Mouse (Mus musculus) liver, adult 2 months (tissue): ENCODE results near the gene Cdk19.

Source experiments
- CTCF ChIP-seq: fragments of 200-500 bp; IDR thresholded peaks from 2 replicates; pipeline ENCODE4 v1.5.1; 2011; ENCODE audit warnings: low read depth, low read length, control low read depth
- POLR2A ChIP-seq: fragments of 200-500 bp; IDR thresholded peaks from 2 replicates; pipeline ENCODE4 v1.6.1; 2011; ENCODE audit warnings: low read length, control low read depth; ENCODE audit not compliant: insufficient read depth; ENCODE audit errors: extremely low read depth

DNA sequence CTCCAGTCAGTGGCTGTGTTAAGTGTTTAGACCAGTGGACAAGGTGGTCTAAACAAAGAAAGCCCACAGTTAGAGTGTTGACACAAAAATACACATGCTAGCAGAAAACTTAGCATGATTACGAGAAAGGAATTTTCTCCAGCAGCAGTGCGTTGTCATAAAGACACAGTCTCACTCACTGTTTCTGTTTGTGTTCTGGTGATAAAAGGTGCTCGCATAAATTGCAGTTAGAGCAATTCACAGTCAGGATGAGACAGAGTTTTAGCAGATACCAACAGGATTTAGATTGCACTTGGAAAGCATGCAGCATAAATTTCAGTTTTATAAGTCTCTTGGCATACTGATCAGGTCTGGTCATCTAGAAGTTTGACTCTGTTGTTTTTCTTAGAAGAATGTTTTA lies 59.5 kb downstream of the Cdk19 start:
- TF ChIP-seq CTCF (no peak), POLR2A (no peak)
